Mouse (Mus musculus): ENCODE measurements at regions not wholly inside any gene's neighbourhood (a gene's known extent, or its start where the extent isn't known, plus 50 kb on each side); places are given as distances from the start of the nearest gene placed in this dataset.

DNA sequence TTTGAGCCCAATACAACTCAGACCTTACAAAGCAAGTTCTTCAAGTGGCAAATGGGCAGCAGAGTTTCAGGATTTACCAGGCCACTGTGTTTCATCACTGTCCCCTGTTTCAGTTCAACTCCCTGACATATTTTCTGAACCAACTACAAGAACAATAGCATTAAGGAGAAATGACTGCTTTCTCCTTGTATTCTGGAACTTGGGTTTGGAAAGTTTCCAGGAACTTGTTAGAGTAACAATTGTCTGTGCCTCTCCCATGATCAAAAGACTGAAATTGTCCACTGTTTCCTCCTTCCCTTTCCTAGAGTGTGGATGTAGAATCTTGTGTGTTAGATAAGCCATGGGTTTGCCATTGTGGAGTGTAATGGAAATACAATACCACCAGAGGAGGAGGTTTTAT is 893.1 kb upstream of the Tenm2 start:
- TF ChIP-seq POLR2A (IDR thresholded peaks at IDR 0.05; ENCODE audit: insufficient read depth, low read depth, low read length) (no peak), CTCF (IDR thresholded peaks at IDR 0.05) (no peak)

All from heart, adult 2 months (tissue).